Mouse (Mus musculus) hindbrain, embryonic 16.5 days (tissue): ENCODE measurements around the gene Cd300ld4. TPM values are rescaled to one million over a fixed set of nuclear protein-coding genes. Genes with fewer than 3 reads are reported as not detected.

Experiments
- ATAC-seq: fragments of 200-750 bp; cut with Nextera tagmentation; 2 replicates; pipeline ENCODE4 v1.8.0; 2017; ENCODE audit warnings: moderate TSS enrichment, moderate library complexity
- H3K27ac ChIP-seq: fragments of 300-500 bp; sonication (generic); 2 replicates; pipeline ENCODE4 v1.5.1; 2014; ENCODE audit warnings: low read depth, mild to moderate bottlenecking, control low read depth, low read length, moderate library complexity
- H3K27me3 ChIP-seq: fragments of 300-500 bp; sonication (generic); replicated peaks from 2 replicates; pipeline ENCODE4 v1.6.1; 2014; ENCODE audit warnings: low read length; ENCODE audit not compliant: control insufficient read depth, insufficient read depth
- H3K36me3 ChIP-seq: fragments of 300-500 bp; sonication (generic); 2 replicates; pipeline ENCODE4 v1.6.1; 2014; ENCODE audit warnings: mild to moderate bottlenecking, low read length, moderate library complexity, mixed read lengths; ENCODE audit not compliant: control insufficient read depth, insufficient read depth
- H3K4me1 ChIP-seq: fragments of 300-500 bp; sonication (generic); 2 replicates; pipeline ENCODE4 v1.6.1; 2014; ENCODE audit warnings: low read depth, low read length; ENCODE audit not compliant: control insufficient read depth, insufficient read depth
- H3K4me2 ChIP-seq: fragments of 300-500 bp; sonication (generic); 2 replicates; pipeline ENCODE4 v1.6.1; 2014; ENCODE audit warnings: mild to moderate bottlenecking, low read length, control low read depth, moderate library complexity
- H3K4me3 ChIP-seq: fragments of 300-500 bp; sonication (generic); 2 replicates; pipeline ENCODE4 v1.5.1; 2014; ENCODE audit warnings: mild to moderate bottlenecking, low read length, control low read depth, moderate library complexity
- H3K9ac ChIP-seq: fragments of 300-500 bp; sonication (generic); 2 replicates; pipeline ENCODE4 v1.6.1; 2014; ENCODE audit warnings: low read depth, mild to moderate bottlenecking, control low read depth, low read length, moderate library complexity
- H3K9me3 ChIP-seq: fragments of 300-500 bp; sonication (generic); 2 replicates; pipeline ENCODE4 v1.6.1; 2014; ENCODE audit warnings: mild to moderate bottlenecking, low read length, moderate library complexity; ENCODE audit not compliant: control insufficient read depth
- WGBS: fragments of 180-500 bp; shearing (Covaris S2); extraction: QIAGEN DNeasy Blood & Tissue Kit; methylation state at CpG from one replicate; pipeline ENCODE4 v1.1.7; 2014; 5-methylcytosine and 5-hydroxymethylcytosine counted together
- polyA plus RNA-seq: library from polyadenylated mRNA; unstranded; fragments of >200 nt; fragmentation: Nextera tagmentation; extraction: Ambion mirVana; gene quantifications from 2 replicates; pipeline ENCODE4 v1.2.1, GENCODE M21; 2015

Gene Cd300ld4
- polyA plus RNA-seq, 1 experiment from 2014 or later = not detected

DNA sequence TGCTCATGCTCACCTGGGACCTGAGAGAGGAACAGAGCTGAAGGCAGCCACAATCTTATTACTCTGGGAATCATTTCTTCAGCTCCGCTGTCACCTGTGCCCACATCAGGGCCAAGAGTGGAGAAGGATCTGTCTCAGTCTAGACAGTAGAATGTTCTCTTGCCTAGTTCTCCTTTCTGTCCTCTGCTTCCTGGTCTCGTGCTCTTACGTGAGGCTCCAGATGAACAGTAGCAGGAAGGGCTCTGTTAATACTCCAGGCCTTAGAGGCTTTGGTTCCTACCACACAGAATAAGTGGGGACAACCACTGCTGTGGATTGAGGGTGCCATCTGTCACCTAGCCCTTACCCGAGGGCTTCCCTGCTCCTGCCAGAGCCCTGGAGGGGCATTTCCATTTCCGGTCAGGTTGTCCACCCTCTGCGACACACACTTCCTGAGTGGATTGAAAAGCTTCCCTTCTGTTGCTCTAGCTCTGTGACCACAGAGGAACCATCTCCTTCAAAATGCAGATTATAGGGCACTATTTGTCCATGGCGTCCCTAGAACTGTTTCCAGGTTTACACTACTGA lies 25.3 kb downstream of the Cd300ld4 start, which contains the start of gene Cd300c2:
Gene Cd300c2, minus strand, starts transcription at position 407 of the 567 bp plus-strand sequence.
- Histone ChIP-seq H3K9ac (no peak within 1 kb of the TSS), H3K36me3 (no peaks in the 10 kb centered on the region), H3K4me2 (no peak within 1 kb of the TSS), H3K27ac (no peak within 1 kb of the TSS), H3K4me1 (no peaks in the 10 kb centered on the region), H3K9me3 (no peaks in the 10 kb centered on the region), H3K27me3 (no peaks in the 10 kb centered on the region), H3K4me3 (no peak within 1 kb of the TSS)
- WGBS = 84% methylated on average over 7 of the region's 7 CpGs
- ATAC-seq = no peak

DNA sequence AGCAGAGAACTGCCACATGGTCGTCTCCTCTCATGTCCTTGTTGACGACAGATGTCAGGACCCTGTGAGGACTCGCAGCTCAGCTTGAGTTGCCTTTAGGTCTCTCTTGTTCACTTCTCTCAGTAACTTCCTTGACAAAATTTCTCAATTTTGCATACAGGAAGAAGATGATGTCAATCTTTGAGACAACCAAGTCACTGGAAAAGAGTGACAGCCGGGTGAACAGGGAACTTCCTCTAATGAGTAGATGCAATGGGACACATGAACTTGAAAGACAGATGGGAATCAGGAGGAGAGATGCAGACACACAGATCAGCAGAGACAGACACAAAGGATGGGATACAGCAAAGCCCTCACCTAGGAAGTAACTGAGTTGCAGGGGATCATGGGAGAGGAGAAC lies 37.0 kb downstream of the Cd300ld4 start, which contains the start of gene Cd300ld:
Gene Cd300ld, minus strand, starts transcription at position 130 of the 400 bp plus-strand sequence.
- no peak within 1 kb of the TSS for H3K9ac ChIP-seq
- H3K4me3 ChIP-seq = no peak within 1 kb of the TSS
- no peaks in the 10 kb centered on the region for H3K4me1 ChIP-seq
- H3K27me3 ChIP-seq = no peaks in the 10 kb centered on the region
- 82% methylated on average over 4 of the region's 4 CpGs for WGBS
- no peaks in the 10 kb centered on the region for H3K9me3 ChIP-seq
- ATAC-seq = no peak
- H3K4me2 ChIP-seq = no peak within 1 kb of the TSS
- H3K27ac ChIP-seq = no peak within 1 kb of the TSS
- H3K36me3 ChIP-seq = no peaks in the 10 kb centered on the region

DNA sequence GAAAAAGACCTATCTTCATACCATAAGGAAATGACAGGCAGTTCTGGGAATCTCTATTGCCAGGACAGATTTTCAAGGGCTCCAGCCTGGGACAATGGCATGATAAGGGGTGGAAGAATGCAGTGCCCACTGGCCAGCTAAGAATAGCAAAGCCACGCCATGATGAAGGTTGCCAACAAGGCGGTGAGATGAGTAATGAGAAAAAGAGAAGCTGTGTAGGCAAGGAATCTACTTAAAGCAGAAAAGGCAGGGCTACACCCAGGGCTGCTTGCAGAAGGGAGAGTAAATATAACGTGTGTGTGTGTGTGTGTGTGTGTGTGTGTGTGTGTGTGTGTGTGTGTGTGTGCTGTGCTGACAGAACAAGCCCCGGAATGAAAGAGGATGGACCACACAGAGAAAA lies 44.9 kb downstream of the Cd300ld4 start:
- no peak for ATAC-seq
- no peak overlapping the region for H3K4me3 ChIP-seq
- WGBS = 84% methylated on average over 4 of the region's 4 CpGs
- no peaks in the 10 kb centered on the region for H3K4me1 ChIP-seq
- H3K27me3 ChIP-seq = no peaks in the 10 kb centered on the region
- no peak overlapping the region for H3K27ac ChIP-seq
- peaks cover 4% of the 10 kb centered on the region for H3K9me3 ChIP-seq
- H3K36me3 ChIP-seq = no peaks in the 10 kb centered on the region
- no peak overlapping the region for H3K9ac ChIP-seq
- no peak overlapping the region for H3K4me2 ChIP-seq

DNA sequence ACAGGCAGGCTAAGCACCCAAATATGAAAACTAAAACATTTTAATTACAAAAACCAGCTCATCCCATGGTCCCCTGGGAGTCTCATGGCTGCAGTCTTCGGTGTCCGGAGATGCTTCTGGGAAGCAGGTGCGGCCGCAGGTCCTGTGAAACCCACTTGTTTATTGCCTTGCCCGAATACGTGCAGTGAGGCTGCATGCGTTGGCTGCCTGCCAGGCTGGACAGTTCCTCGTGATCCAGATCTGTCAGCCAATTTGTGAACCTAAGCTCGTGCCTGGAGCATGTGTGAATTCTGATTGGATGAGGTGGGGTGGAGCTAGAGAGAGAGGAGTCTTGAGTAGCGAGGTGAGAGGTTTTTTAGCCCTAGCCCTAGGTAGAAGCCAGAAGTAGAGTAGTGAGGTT lies 54.1 kb downstream of the Cd300ld4 start:
- Histone ChIP-seq H3K4me2 (no peak overlapping the region), H3K9me3 (peaks cover 7% of the 10 kb centered on the region), H3K27ac (no peak overlapping the region), H3K27me3 (no peaks in the 10 kb centered on the region), H3K36me3 (no peaks in the 10 kb centered on the region), H3K4me3 (no peak overlapping the region), H3K9ac (no peak overlapping the region), H3K4me1 (no peaks in the 10 kb centered on the region)
- no peak for ATAC-seq
- WGBS = 80% methylated on average over 10 of the region's 10 CpGs

Other genes with a start within 250 kb of the Cd300ld4 start
- gene Btbd17, start 231.1 kb downstream of the Cd300ld4 start, polyA plus RNA-seq = 22.4 and 24.2 TPM in 2 replicates
- gene Gpr142, start 228.1 kb downstream of the Cd300ld4 start, polyA plus RNA-seq = not detected in 2 replicates
- gene Gprc5c, start 175.9 kb downstream of the Cd300ld4 start, polyA plus RNA-seq = 9.7 and 12.9 TPM in 2 replicates
- gene Cd300a, start 137.0 kb downstream of the Cd300ld4 start, polyA plus RNA-seq = 0.97 and 1.6 TPM in 2 replicates
- gene Cd300lb, start 92.6 kb downstream of the Cd300ld4 start, polyA plus RNA-seq = not detected in 2 replicates
- gene Cd300c, start 57.9 kb downstream of the Cd300ld4 start, polyA plus RNA-seq = not detected in 2 replicates
- 0.20 TPM in 1 of 2 replicates, not detected in the other for gene Cd300ld, start 37.1 kb downstream of the Cd300ld4 start, polyA plus RNA-seq
- 1.4 TPM in 2 replicates for gene Cd300c2, start 25.1 kb downstream of the Cd300ld4 start, polyA plus RNA-seq
- gene Cd300ld2, start 10.8 kb downstream of the Cd300ld4 start, polyA plus RNA-seq = not detected in 2 replicates
- gene Cd300ld5, start 10.8 kb upstream of the Cd300ld4 start, polyA plus RNA-seq = not detected in 2 replicates
- not detected in 2 replicates for gene Cd300ld3, start 21.4 kb upstream of the Cd300ld4 start, polyA plus RNA-seq
- gene Cd300e, start 35.2 kb upstream of the Cd300ld4 start, polyA plus RNA-seq = 0.08 and 0.12 TPM in 2 replicates
- gene Rab37, start 64.4 kb upstream of the Cd300ld4 start, polyA plus RNA-seq = 0.89 and 1.3 TPM in 2 replicates
- 0.29 and 0.32 TPM in 2 replicates for gene Cd300lf, start 107.0 kb upstream of the Cd300ld4 start, polyA plus RNA-seq
- 81.5 and 93.4 TPM in 2 replicates for gene Slc9a3r1, start 136.3 kb upstream of the Cd300ld4 start, polyA plus RNA-seq
- gene Tmem104, start 160.5 kb upstream of the Cd300ld4 start, polyA plus RNA-seq = 12.3 and 13.1 TPM in 2 replicates
- 20.9 and 24.6 TPM in 2 replicates for gene Nat9, start 160.8 kb upstream of the Cd300ld4 start, polyA plus RNA-seq
- 0.60 and 0.72 TPM in 2 replicates for gene Grin2c, start 240.2 kb upstream of the Cd300ld4 start, polyA plus RNA-seq